Mouse (Mus musculus) mesoderm, embryonic 11.5 days (tissue): ENCODE data around the gene Zwilch.
A peak's percentile ranks its signal among the peaks of the same experiment; 100 is the strongest.
"Not testable (repeated sequence)": the region's sequence is repeated elsewhere in the genome, so short reads cannot be mapped to it uniquely, and the experiment has no call there.

Experiments used
- DNase-seq: peaks from one replicate; pipeline ENCODE4 v3.0.0-alpha.2; 2012; ENCODE audit warnings: low read depth, low spot score

The Zwilch gene

GRCm38 (mm10) chr9:64178974-64179646 lies 6.2 kb upstream of the Zwilch start, which contains the start of gene Snapc5:
TSS of gene Snapc5 (plus strand) at chr9:64179274.
- DNase-seq, result peak; percentile 97

DNA sequence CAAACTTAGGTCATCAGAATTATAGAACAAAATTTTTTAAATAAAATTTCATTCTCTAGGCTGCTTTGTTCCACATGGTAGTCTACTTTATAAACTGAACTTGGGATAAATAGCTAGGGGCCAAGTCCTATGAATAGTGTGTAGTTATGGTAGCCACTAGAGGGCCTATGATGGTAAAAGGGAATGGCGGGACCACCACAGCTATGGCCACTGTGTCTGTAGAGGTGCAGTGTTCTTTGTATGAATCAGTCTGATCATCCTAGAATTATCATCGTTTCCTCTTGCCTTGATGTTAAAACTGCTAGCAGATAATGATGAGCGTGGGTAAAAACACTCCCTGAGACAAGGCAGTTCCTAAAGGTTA lies 5.7 kb upstream of the Zwilch start:
- peak; percentile 61 for DNase-seq

DNA sequence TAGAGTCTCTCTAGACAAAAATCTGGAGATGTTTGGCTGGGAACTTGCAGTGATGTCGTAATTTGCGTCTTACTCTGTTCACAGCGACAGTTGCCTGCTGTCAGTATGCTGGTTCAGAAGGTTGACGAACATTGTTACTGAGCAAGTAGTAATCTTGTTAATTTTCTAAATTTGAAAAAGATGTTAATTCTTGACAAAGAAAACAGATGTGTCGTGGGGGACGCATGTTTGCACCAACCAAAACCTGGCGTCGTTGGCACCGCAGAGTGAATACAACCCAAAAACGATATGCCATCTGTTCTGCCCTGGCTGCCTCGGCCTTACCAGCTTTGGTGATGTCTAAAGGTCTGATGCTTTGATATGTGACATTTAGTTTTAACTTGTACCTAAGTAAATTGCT lies 2.5 kb upstream of the Zwilch start:
- no peak for DNase-seq

GRCm38 (mm10) chr9:64174766-64175165 lies 1.9 kb upstream of the Zwilch start:
- DNase-seq, result no peak

- no peak for DNase-seq
Measured at GRCm38 (mm10) chr9:64174341-64174740, 1.4 kb upstream of the Zwilch start.

DNA sequence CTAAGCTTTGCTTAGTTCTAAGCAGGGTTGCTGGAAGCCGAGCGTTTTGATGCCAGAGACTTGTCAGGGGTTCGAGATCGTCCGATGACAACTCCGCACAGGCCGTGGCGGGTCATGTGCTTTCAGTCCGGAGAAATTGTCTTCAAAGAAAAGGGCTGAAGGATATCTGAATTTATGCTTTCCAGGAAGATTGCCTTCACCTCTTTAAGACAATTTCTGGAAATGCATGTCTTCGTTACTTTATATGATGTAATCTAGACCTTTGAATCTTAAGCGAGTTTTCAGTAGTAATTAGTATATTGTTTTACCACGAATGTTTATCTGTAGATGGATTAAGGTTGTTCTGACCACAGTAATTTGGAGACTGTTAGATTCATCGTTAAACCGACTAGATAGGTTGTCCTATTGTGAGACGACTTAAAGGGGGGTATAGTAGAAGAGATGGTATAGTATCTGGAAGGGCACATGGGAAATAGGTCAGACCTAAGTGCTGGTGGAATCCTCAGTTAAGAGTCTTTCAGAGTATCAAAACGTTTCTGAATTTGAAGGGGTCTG lies 839 bp upstream of the Zwilch start:
- no peak for DNase-seq

DNA sequence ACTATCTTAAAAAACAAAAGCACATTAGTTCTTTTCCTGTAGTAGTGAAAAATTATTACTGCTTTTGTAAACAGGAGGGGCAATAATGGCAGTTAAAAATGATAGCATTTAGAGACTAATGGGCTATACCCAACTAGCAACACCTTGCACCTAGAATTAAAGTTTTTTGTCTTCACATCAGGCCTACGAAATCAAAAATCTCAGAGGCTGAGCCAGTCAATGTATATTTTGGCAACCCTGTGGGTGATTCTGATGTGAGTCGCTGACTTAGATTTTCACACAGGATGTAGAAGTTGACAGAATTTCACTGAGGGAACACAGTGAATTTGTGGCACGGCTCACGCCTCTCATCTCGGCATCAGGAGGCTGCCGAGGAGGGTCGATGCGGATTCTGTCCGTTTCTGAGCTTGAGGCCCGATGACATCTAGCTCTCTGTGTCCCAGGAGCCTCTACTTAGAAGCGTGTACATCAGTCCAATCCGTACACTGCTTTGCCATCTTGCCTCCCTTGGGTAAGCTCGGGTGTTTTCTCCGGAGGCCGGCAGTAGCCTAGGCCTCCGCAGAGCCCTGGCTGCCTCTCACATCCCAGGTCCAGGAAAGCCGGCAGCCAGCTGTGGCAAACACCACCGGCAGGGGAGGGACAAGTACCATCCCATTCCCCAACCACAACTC lies 624 bp downstream of the Zwilch start:
- DNase-seq, result no peak

DNA sequence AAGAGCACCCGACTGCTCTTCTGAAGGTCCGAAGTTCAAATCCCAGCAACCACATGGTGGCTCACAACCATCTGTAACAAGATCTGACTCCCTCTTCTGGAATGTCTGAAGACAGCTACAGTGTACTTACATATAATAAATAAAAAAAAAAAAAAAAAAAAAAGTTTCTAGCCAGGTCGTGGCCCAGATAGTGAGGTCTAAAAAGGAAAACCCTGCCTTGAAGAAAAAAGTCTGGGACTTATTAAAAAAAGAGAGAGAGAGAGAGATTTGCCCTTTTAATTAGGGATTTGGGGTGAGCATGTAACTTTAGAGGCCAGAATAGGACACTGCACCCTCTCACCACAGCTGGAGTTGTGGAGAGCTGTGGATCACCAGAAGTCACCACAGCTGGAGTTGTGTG lies 2.9 kb downstream of the Zwilch start:
- DNase-seq, result not testable (repeated sequence)

GRCm38 (mm10) chr9:64160471-64160870 lies 12.4 kb downstream of the Zwilch start:
- DNase-seq, result no peak

GRCm38 (mm10) chr9:64156641-64157040 lies 16.3 kb downstream of the Zwilch start:
- DNase-seq, result no peak

DNA sequence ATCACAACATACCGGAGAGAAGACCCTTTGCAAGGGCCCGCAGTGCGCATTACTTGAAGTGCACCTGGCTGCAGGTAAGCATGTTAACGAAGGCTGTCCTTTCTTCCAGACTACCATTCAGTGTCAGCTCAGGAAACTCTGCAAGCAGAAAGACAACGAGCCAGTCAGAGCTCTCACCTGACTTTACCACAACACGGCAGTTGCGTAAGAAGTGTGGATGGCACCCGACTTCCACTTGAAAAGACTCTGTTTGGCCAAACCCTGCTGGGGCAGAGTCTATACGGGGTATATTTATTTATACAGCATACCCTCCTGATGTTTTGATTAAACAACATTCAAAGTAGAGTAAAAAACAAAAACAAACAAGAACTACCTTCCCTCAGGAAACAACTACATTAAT lies 33.0 kb downstream of the Zwilch start:
- DNase-seq, result no peak

DNA sequence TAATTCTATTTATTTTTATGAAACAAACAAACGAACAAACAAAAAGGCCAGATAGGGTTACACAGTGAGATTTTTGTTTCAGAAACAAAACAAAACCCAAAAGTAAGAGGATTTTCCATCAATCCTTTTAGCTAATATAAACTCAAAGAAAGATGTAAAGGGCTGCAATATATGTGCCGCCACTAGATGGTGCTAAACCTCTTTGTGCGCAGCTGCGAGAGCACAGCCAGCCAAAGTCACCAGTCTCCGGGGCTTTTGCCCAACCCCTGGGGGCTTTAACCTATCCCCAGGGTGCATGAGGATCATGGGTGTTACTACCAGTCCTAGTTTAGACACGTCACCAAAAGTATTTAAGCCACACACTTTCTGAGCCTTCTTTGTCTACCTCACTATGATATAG lies 34.0 kb downstream of the Zwilch start:
- peak; percentile 50 for DNase-seq

DNA sequence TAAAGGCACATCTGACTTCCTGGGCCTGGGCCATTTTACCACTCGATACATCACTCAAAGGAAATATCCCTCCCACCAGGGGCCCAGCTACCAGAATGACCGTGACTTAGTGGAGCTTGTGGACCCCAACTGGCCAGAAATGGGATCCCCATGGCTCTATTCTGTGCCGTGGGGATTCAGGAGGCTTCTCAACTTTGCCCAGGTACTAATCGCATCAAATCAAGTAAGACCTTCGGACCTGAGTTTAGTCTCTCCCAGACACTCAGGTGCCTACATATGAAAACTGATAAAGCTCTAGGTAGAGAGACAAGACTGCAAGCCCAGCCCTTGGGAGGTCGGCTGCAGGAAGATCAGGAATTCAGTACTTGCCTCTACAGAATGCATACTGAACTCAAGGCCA lies 41.3 kb downstream of the Zwilch start:
- DNase-seq, result no peak

DNA sequence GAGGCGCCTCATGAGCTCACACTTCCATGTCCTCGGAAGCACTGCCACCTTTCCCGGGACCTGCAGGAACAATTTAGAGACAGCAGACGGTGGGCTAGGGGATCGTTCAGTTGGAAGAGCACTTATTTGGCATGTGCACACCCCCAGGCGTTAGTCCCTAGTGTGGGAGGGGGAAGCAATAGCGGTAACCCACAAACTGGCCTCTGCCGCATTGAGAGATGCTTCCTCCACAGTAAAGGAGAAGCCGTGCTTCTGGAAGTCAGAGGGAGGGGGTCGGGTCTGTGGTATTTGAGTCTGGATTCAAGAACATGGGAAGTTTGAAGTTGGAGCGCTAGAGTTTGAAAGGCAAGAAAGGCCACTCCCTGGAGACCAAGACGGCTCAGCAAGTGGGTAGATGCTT lies 46.8 kb downstream of the Zwilch start:
- no peak for DNase-seq

GRCm38 (mm10) chr9:64125307-64125706 lies 47.6 kb downstream of the Zwilch start:
- DNase-seq, result no peak

DNA sequence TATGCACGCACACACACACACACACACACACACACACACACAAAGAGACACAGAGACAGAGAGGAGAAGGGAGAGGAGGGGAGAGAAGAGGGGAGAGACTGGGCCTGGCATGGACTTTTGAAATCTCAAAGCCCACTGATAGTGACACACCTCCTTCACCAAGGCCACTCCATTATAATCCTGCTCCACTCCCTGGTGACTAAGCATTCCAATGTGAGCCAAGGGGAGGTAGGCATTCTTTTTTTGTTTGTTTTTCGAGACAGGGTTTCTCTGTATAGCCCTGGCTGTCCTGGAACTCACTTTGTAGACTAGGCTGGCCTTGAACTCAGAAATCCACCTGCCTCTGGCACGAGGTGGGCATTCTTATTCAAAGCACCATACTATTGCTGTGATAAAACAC lies 48.1 kb downstream of the Zwilch start:
- DNase-seq, result not testable (repeated sequence)

DNA sequence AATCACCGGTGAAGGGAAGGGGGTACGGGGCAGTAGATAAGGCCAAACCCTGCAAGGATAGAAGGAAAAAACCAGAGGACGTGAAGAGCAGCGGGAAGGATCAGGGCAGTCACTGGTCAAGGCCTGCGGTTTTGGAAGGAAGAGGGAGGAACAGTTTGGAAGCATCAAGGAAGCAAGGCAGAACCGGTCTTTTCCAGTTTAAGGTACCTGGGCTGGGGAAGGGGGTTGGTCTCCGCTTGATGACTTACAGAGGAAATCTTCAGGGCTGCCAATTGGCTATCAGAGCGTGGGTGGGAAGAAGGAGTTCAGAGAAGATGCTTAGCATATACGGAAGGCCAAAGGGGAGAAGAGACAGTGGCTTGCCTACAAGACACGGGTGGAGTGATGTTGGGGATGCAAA lies 50.3 kb downstream of the Zwilch start:
- DNase-seq, result no peak

GRCm38 (mm10) chr9:64120584-64121277 lies 52.2 kb downstream of the Zwilch start:
- DNase-seq, result peak; percentile 17

DNA sequence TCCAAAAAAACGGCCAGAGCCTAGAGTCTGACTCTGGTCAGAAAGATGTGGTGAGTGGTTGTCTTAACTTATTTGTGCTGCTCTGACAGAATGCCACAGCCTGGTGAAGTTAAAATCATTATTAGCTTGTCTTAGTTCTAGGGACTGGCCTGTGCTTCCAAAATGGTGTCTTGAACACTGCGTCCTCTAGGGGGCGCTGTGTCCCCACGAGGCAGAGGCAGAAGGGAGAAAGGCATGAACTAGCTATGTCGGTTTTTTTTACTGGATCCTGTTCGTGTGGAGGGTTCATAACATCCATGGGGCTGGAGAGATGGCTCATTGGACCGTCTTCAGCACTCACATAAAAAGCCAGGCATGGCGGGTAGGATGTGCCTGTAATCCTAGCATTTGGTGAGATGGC lies 53.0 kb downstream of the Zwilch start:
- peak; percentile 74 for DNase-seq

GRCm38 (mm10) chr9:64116876-64117275 lies 56.0 kb downstream of the Zwilch start, which contains the start of gene Lctl:
TSS of gene Lctl (plus strand) at chr9:64117147.
- DNase-seq, result no peak

- DNase-seq, result no peak
Measured at GRCm38 (mm10) chr9:64115756-64116155, 57.1 kb downstream of the Zwilch start.

DNA sequence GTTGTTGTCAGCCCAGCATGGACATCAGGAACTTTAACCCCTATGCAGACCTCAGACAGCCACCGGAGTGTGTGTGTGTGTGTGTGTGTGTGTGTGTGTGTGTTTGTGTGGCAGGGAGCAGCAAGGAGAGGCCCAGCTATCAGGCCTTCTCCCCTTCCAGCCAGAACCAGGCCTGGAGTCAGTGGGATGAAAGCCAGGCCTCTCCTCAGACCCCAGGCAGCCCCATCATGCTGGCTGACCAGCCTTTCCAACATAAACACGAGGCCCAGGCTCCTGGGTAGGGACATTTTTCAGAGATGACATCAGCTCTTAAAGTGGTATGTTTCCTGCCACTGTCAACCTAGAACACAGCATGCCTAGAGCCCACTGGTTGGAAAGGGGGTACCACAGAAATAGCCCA lies 58.3 kb downstream of the Zwilch start:
- peak; percentile 41 for DNase-seq
